Mouse (Mus musculus): ENCODE data around the gene Ddx50.
"Not testable (repeated sequence)": the region's sequence is repeated elsewhere in the genome, so short reads cannot be mapped to it uniquely, and the experiment has no call there.

Gene Ddx50

DNA sequence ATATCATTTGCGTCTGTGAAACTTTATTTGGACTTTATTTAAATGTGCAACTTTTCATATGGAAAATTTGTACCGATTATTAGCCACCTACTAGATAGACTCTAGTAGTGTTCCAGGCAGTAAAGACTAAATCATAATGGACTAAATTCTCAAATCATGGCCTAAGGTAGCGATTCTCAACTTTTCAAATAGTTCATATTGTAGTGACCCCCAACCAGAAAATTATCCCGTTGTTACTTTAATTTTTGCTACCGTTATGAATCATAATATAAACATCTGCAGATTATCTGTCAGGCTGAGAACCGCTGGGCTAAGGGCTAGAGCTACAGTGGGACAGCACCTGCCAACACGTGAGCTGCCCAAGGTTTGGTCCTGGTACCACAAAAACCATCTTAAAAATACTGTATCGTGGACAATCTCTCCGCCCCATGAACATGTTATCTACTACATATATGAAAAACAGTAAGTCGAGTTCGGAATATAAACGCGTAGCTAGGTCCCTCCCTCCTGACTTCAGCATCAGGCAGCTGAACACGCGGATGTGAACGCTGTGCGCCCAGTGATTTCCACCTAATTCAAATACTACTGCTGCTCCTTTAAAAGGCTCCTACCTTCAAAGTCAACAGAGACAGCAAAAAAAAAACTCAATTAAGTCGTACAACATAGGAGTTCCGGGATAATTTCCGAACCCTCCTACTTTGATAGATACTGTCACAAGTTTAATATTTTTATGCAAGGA lies 49.8 kb downstream of the Ddx50 start:
- no peak for DNase-seq (ENCODE audit: low spot score)

- no peak for DNase-seq (ENCODE audit: low spot score)
Observed at GRCm38 (mm10) chr10:62600056-62600455, 51.0 kb downstream of the Ddx50 start.

DNA sequence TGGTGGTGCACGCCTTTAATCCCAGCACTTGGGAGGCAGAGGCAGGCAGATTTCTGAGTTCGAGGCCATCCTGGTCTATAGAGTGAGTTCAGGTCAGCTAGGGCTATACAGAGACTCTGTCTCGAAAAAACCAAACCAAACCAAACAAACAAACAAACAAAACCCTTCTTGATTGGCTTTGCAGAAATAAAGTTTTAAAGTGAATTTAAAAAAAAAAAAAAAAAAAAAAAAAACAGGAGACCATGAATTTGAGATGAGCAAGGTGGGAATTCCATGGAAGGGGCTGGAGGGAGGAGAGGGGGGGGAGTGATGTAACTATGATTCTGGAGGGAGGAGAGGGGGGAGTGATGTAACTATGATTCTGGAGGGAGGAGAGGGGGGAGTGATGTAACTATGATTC lies 51.7 kb downstream of the Ddx50 start:
- DNase-seq (ENCODE audit: low spot score), result not testable (repeated sequence)

GRCm38 (mm10) chr10:62592496-62592895 lies 58.5 kb downstream of the Ddx50 start:
- DNase-seq (ENCODE audit: low spot score), result no peak

DNA sequence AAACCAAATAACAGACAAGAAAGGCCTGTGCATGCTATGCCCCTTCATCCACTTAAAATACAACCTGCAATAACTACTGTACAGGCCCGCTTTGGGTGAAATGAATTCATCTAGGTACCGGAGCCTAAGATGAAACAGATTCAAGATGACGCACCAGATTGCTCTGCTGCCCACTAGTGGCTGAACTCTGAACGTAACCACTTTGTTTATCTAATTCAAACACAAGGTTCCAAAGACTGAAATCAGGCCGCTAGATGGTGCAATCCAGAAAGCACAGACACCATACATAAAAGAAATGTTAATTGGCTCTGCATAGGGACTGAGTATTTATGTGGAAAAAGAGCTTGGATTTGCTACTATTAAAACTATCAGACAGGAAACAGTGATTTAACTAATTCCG lies 60.8 kb downstream of the Ddx50 start:
- DNase-seq (ENCODE audit: low spot score), result peak; percentile 89

- DNase-seq (ENCODE audit: low spot score), result no peak
Observed at GRCm38 (mm10) chr10:62588616-62589015, 62.4 kb downstream of the Ddx50 start.

DNA sequence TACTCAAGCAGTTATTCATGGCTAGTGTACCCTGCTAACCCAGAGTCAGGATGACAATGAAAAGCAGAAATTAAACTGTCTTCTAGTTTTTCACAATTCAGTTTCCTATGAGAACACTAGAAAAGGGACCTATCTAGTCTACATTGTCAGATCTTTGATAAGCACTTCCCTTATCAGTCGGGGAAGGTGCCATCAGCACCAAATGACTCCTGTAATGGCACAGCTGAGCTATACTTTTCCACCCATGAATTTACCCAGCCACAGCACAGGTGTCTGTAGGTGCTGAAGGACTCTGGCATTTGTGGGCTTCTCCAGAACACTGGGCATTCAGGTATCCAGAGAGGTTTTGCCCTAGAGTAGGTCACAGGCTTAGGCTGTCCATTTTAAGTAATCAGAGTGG lies 67.8 kb downstream of the Ddx50 start:
- no peak for DNase-seq (ENCODE audit: low spot score)

DNA sequence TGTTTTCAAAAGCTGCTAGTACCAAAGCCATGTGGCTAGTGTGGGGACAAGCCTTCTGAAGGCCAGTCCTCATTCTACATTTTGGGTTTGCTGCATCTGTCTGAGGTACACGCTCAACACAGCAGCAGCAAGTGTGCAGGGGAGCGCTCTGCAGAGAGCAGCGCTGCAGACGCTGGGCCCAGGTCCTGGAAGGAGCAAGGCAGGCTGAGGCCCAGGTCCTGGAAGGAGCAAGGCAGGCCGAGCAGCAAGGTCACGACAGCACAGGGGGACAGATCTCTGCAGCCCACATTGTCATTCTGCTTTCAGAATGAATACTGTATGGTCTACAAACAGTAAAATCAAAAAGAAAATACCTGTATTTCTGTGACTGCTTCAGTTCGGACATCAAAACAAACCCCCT lies 68.3 kb downstream of the Ddx50 start:
- DNase-seq (ENCODE audit: low spot score), result no peak

DNA sequence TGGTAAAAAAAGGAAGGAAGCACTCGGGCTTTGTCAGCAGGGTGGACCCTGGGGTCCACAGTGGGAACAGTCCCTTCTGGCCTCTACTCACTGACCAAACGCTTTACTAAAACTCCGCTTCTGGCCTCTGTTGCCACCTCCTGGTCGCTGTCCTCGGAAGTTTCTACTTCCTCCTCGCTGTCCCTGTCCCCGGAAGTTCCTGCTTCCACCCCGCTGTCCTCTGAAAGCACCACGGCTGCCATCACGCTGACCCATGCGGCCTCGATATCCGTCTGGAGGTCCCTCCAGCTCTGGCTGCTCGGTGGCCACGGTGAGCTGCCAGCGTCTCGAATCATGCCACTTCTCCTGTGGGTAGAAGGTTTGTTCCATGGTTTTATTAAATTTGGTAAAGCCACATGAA lies 68.8 kb downstream of the Ddx50 start:
- DNase-seq (ENCODE audit: low spot score), result no peak

- not testable (repeated sequence) for DNase-seq (ENCODE audit: low spot score)
Observed at GRCm38 (mm10) chr10:62579129-62579528, 71.9 kb downstream of the Ddx50 start.

GRCm38 (mm10) chr10:62578338-62579100 lies 72.5 kb downstream of the Ddx50 start, which contains the start of gene Kif1bp:
Gene Kif1bp, minus strand, starts transcription at chr10:62578457.
- peak; percentile 97 for DNase-seq (ENCODE audit: low spot score)

- DNase-seq (ENCODE audit: low spot score), result no peak
Observed at GRCm38 (mm10) chr10:62577673-62578337, 73.2 kb downstream of the Ddx50 start.

GRCm38 (mm10) chr10:62575001-62575400 lies 76.0 kb downstream of the Ddx50 start:
- DNase-seq (ENCODE audit: low spot score), result no peak

- no peak for DNase-seq (ENCODE audit: low spot score)
Observed at GRCm38 (mm10) chr10:62570126-62570871, 80.7 kb downstream of the Ddx50 start.

- DNase-seq (ENCODE audit: low spot score), result no peak
Observed at GRCm38 (mm10) chr10:62568861-62569260, 82.2 kb downstream of the Ddx50 start.

Data from testis, postnatal 10 days (tissue).